Mouse (Mus musculus): Measurements from ENCODE around the gene Atf7ip. TPM values are rescaled to one million over a fixed set of nuclear protein-coding genes. Genes with fewer than 3 reads are reported as not detected.

Atf7ip gene
- polyA plus RNA-seq, 1 experiment = not detected

DNA sequence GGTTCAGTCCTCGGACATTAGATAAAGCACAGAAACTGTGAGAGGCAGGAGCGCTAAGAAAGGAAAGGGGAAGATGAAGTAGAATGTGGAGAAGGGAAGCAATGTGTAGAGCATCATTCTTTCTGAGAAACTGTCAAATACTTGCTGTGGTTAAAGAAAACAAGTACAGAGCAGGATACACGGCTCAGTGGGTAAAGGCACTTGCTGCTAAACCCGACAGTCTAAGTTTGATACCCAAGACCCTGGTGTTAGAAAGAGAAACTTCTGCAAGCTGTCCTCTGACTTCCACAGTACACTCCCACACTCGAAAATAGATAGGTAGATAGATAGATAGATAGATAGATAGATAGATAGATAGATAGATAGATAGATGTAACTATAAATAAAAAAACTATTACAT, 147.4 kb downstream of the Atf7ip start:
- Histone ChIP-seq H3K4me3 (ENCODE audit: insufficient read depth, low read depth, low read length) (no peak overlapping the region), H3K27ac (ENCODE audit: insufficient read depth, low read depth, low read length) (no peak overlapping the region), H3K4me1 (ENCODE audit: control insufficient read depth, insufficient read depth, low read length) (no peaks in the 10 kb centered on the region)
- 74% methylated on average over 5 of the region's 5 CpGs for WGBS
- TF ChIP-seq CTCF (IDR thresholded peaks at IDR 0.05; ENCODE audit: insufficient read depth, low read depth, low read length) (no peak), POLR2A (IDR thresholded peaks at IDR 0.05; ENCODE audit: insufficient read depth, low read depth, low read length) (no peak)

DNA sequence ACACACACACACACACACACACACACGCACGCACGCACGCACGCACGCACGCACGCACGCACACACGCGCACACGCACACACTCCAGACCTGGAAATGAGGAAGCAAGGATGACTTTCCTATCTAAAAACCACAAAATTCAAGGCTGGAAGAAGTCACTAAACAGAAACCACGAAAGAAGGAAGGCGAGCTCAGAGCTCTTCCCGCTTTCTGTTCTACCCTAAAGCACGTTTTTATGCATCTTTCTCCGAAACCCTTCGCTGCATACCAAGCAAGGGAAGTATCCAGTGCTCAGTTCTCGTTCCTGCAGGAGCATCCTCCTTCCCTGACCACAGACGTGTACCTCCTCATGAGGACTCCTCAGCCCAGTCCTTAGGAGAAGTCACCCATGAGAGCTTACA, 148.5 kb downstream of the Atf7ip start:
- Histone ChIP-seq H3K4me3 (ENCODE audit: insufficient read depth, low read depth, low read length) (no peak overlapping the region), H3K4me1 (ENCODE audit: control insufficient read depth, insufficient read depth, low read length) (no peaks in the 10 kb centered on the region), H3K27ac (ENCODE audit: insufficient read depth, low read depth, low read length) (no peak overlapping the region)
- TF ChIP-seq POLR2A (IDR thresholded peaks at IDR 0.05; ENCODE audit: insufficient read depth, low read depth, low read length) = no peak
- no peak for TF ChIP-seq CTCF (IDR thresholded peaks at IDR 0.05; ENCODE audit: insufficient read depth, low read depth, low read length)
- WGBS = 96% methylated on average over 20 of the region's 20 CpGs

- H3K27ac ChIP-seq (ENCODE audit: insufficient read depth, low read depth, low read length) = no peak overlapping the region
- no peak for TF ChIP-seq CTCF (IDR thresholded peaks at IDR 0.05; ENCODE audit: insufficient read depth, low read depth, low read length)
- no peak for TF ChIP-seq POLR2A (IDR thresholded peaks at IDR 0.05; ENCODE audit: insufficient read depth, low read depth, low read length)
- no peaks in the 10 kb centered on the region for H3K4me1 ChIP-seq (ENCODE audit: control insufficient read depth, insufficient read depth, low read length)
- H3K4me3 ChIP-seq (ENCODE audit: insufficient read depth, low read depth, low read length) = no peak overlapping the region
- WGBS = 75% methylated on average over 11 of the region's 11 CpGs
These were observed 149.8 kb downstream of the Atf7ip start for GRCm38 (mm10) chr6:136655786-136656185.

DNA sequence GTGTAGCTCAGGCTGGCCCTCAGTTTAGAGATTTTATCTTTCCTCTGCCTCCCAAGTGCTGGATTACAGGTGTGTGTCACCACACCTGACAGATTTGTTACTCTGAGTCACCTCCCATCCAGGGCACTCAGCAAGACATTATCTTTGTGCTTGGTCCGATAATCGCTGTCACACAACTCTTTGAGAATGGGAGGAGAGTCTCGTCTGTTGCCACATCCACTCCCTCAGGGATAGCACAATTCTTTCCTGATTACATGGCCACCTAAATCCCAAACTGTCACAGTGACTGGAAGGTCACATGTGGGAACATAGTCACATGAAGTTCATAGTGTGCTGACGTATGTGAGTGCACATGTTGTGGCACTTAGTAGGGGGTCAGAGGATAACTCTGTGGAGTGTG, 152.3 kb downstream of the Atf7ip start:
- no peak for TF ChIP-seq POLR2A (IDR thresholded peaks at IDR 0.05; ENCODE audit: insufficient read depth, low read depth, low read length)
- no peak for TF ChIP-seq CTCF (IDR thresholded peaks at IDR 0.05; ENCODE audit: insufficient read depth, low read depth, low read length)
- no peak overlapping the region for H3K27ac ChIP-seq (ENCODE audit: insufficient read depth, low read depth, low read length)
- peaks cover 8% of the 10 kb centered on the region for H3K4me1 ChIP-seq (ENCODE audit: control insufficient read depth, insufficient read depth, low read length)
- WGBS = 94% methylated on average over 4 of the region's 4 CpGs
- H3K4me3 ChIP-seq (ENCODE audit: insufficient read depth, low read depth, low read length) = no peak overlapping the region

DNA sequence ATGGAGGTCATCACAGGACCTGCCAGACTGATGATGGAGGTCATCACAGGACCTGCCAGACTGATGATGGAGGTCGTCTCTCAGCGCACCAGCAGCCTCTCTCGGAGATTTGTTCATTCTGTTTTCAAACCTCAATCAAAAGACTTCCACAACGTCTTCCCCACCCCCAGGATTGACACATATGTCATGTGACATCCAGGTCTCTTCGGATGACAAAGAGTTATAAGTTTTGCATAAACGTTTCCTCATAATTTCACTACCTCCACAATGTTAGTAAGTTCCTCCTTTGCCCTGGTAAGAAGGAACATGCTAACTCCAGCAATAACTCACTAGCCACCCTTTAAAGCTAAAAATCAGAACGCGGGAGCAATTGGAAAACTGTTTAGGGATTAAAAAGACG, 153.3 kb downstream of the Atf7ip start:
- no peak for TF ChIP-seq CTCF (IDR thresholded peaks at IDR 0.05; ENCODE audit: insufficient read depth, low read depth, low read length)
- TF ChIP-seq POLR2A (IDR thresholded peaks at IDR 0.05; ENCODE audit: insufficient read depth, low read depth, low read length) = no peak
- H3K27ac ChIP-seq (ENCODE audit: insufficient read depth, low read depth, low read length) = no peak overlapping the region
- no peak overlapping the region for H3K4me3 ChIP-seq (ENCODE audit: insufficient read depth, low read depth, low read length)
- peaks cover 8% of the 10 kb centered on the region for H3K4me1 ChIP-seq (ENCODE audit: control insufficient read depth, insufficient read depth, low read length)
- WGBS = 93% methylated on average over 9 of the region's 9 CpGs

Other genes starting within 250 kb of the Atf7ip start
- not detected in 2 replicates for gene Gm8994, start 178.6 kb upstream of the Atf7ip start, polyA plus RNA-seq (2012; ENCODE audit: insufficient read depth, insufficient read length, low replicate concordance, missing spikeins)
- not detected in 2 replicates for gene E330021D16Rik, start 90.6 kb upstream of the Atf7ip start, polyA plus RNA-seq (2012; ENCODE audit: insufficient read depth, insufficient read length, low replicate concordance, missing spikeins)
- gene Plbd1, start 155.8 kb downstream of the Atf7ip start, polyA plus RNA-seq (2012; ENCODE audit: insufficient read depth, insufficient read length, low replicate concordance, missing spikeins) = not detected in 2 replicates